Mouse (Mus musculus) heart, postnatal 0 days (tissue): Measurements from ENCODE around the gene Blcap. TPM values are rescaled to one million over a fixed set of nuclear protein-coding genes. Genes with fewer than 3 reads are reported as not detected.

Experiments
- ATAC-seq: fragments of 200-750 bp; cut with Nextera tagmentation; 2 replicates; pipeline ENCODE4 v1.8.0; 2017; ENCODE audit warnings: low read depth, moderate number of reproducible peaks, moderate library complexity; ENCODE audit not compliant: insufficient read depth
- DNase-seq: peaks from one replicate; pipeline ENCODE4 v3.0.0-alpha.2; 2016; ENCODE audit warnings: low spot score
- H3K27ac ChIP-seq: fragments of 300-500 bp; sonication (generic); 2 replicates; pipeline ENCODE4 v1.5.1; 2014; ENCODE audit warnings: low read depth, mild to moderate bottlenecking
- H3K27me3 ChIP-seq: fragments of 300-500 bp; sonication (generic); 2 replicates; pipeline ENCODE4 v1.6.1; 2014; ENCODE audit warnings: low read length, mixed read lengths; ENCODE audit not compliant: control insufficient read depth, insufficient read depth
- H3K36me3 ChIP-seq: fragments of 300-500 bp; sonication (generic); replicated peaks from 2 replicates; pipeline ENCODE4 v1.6.1; 2014; ENCODE audit warnings: low read length, mixed read lengths; ENCODE audit not compliant: control insufficient read depth, insufficient read depth
- H3K4me1 ChIP-seq: fragments of 300-500 bp; sonication (generic); 2 replicates; pipeline ENCODE4 v1.6.1; 2014; ENCODE audit warnings: antibody characterized with exemption; ENCODE audit not compliant: control insufficient read depth, insufficient read depth
- H3K4me2 ChIP-seq: fragments of 300-500 bp; sonication (generic); 2 replicates; pipeline ENCODE4 v1.6.1; 2014; ENCODE audit warnings: low read depth, mild to moderate bottlenecking, low read length, moderate library complexity
- H3K4me3 ChIP-seq: fragments of 300-500 bp; sonication (generic); 2 replicates; pipeline ENCODE4 v1.5.1; 2014; ENCODE audit warnings: low read depth, low read length
- H3K9ac ChIP-seq: fragments of 300-500 bp; sonication (generic); replicated peaks from 2 replicates; pipeline ENCODE4 v1.6.1; 2014; ENCODE audit warnings: low read depth, low read length, mixed read lengths
- H3K9me3 ChIP-seq: fragments of 300-500 bp; sonication (generic); replicated peaks from 2 replicates; pipeline ENCODE4 v1.6.1; 2016; ENCODE audit warnings: low read length; ENCODE audit not compliant: control insufficient read depth
- CTCF ChIP-seq: IDR thresholded peaks from 2 replicates; pipeline ENCODE4 v1.5.1; 2016; ENCODE audit warnings: antibody characterized with exemption, control low read depth, low read depth
- EP300 ChIP-seq: IDR thresholded peaks from 2 replicates; pipeline ENCODE4 v1.6.1; 2016; ENCODE audit warnings: antibody characterized with exemption, low read depth
- WGBS: fragments of 180-500 bp; shearing (Covaris S2); extraction: QIAGEN DNeasy Blood & Tissue Kit; methylation state at CpG from one replicate; pipeline ENCODE4 v1.1.7; 2014; 5-methylcytosine and 5-hydroxymethylcytosine counted together
- polyA plus RNA-seq: library from polyadenylated mRNA; unstranded; fragments of >200 nt; fragmentation: Nextera tagmentation; extraction: Ambion mirVana; gene quantifications from 2 replicates; pipeline ENCODE4 v1.2.1, GENCODE M21; 2015
- total RNA-seq: library from RNA; depleted of rRNA; stranded (reverse); fragments of >200 nt; gene quantifications from 2 replicates; pipeline ENCODE4 v1.2.3, GENCODE M21; 2014; ENCODE audit warnings: low replicate concordance; rRNA removed

Blcap gene
- total RNA-seq, result 33.1 and 35.5 TPM in 2 replicates
- 48.9 and 49.5 TPM in 2 replicates for polyA plus RNA-seq

DNA sequence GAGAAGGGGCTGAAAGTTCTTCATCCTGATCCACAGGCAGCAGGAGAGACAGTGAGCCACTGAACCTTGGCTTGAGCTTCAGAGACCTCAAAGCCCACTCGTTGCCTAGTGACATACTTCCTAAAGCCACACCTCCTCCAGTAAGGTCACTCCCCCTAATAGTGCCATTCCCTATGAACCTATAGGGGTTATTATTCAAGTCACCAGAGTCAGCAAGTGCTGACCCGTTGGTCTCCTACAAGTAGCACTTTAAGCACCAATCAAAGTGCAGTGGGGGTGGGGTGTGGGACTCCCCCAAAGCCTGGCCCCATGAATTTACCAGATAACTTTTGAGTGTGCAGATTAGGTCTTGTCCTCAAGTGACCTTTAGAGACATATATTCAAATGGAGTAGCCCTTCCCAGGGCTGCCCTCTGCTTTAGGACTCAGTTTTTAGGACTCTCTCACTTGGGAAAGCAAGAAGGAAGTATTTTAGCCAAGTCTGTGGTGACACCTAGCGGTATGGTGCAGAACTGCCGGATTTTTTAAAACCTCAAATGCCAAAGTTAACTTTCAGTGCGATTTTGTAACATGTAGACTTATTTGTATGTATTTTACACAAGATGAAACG, at the start of gene Blcap:
Gene Blcap, minus strand, starts transcription at position 51 of the 609 bp plus-strand sequence.
- ATAC-seq (no peak; the same call in 1 of the 2 replicates), DNase-seq (peak; percentile 73)
- H3K9me3 ChIP-seq, result no peaks in the 10 kb centered on the region
- H3K4me3 ChIP-seq, result no peak within 1 kb of the TSS
- H3K9ac ChIP-seq, result no peak within 1 kb of the TSS
- H3K36me3 ChIP-seq, result no peaks in the 10 kb centered on the region
- no peak within 1 kb of the TSS for H3K27ac ChIP-seq
- H3K4me1 ChIP-seq, result peaks cover 7% of the 10 kb centered on the region
- no peak within 1 kb of the TSS for H3K4me2 ChIP-seq
- TF ChIP-seq EP300 (no peak), CTCF (peak; percentile 82)
- WGBS, result 6% methylated on average over 6 of the region's 6 CpGs
- H3K27me3 ChIP-seq, result no peaks in the 10 kb centered on the region

DNA sequence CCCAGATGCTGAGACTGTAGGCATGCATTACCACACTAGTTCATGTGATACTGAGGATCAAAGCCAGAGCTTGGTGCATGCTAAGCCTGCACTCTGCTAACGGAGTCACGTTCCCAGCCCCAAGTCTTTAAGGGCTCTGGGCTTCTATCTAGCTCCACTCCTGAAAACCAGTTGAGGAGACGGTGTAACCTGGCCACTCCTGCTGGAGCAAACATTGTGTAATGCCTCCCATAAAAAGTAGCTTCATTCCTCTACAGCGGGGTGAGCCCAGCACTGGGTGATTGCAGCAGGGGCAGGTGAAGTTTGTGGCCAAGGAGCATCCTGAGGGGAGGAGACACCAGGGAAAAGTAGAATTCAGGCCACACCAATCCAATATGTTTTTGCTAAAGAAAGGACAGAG, 47.3 kb upstream of the Blcap start:
- H3K9me3 ChIP-seq, result no peaks in the 10 kb centered on the region
- H3K9ac ChIP-seq, result no peak overlapping the region
- DNase-seq (no peak), ATAC-seq (no peak)
- no peaks in the 10 kb centered on the region for H3K4me1 ChIP-seq
- TF ChIP-seq CTCF (no peak), EP300 (no peak)
- H3K4me3 ChIP-seq, result no peak overlapping the region
- no peaks in the 10 kb centered on the region for H3K36me3 ChIP-seq
- H3K27me3 ChIP-seq, result no peaks in the 10 kb centered on the region
- H3K27ac ChIP-seq, result no peak overlapping the region
- WGBS, result 80% methylated on average over 4 of the region's 4 CpGs
- no peak overlapping the region for H3K4me2 ChIP-seq

DNA sequence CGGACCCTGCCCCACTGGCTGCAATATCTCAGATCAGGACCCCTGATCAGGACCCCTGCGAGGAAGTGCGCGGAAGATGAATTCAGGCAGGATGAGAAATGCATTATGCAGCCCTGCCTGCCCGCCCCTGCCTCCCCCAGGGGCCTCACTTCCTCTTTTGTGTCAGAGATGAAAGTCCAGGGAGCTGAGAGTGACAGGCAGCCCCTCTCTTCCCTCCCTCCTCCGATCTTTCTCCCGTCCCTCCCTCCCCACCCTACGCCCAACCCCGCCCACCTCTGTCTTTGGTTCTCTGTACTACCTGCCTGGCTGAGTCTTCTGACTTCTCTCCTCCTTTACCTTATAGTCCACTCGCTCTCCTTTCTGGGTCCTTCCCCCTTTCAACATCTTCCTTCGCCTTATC, 42.9 kb upstream of the Blcap start:
- 10% methylated on average over 10 of the region's 11 CpGs for WGBS
- Histone ChIP-seq H3K4me2 (no peak overlapping the region), H3K27ac (no peak overlapping the region), H3K9me3 (no peaks in the 10 kb centered on the region), H3K27me3 (no peaks in the 10 kb centered on the region; the same call in 1 of the 2 replicates), H3K36me3 (no peaks in the 10 kb centered on the region), H3K4me1 (no peaks in the 10 kb centered on the region), H3K4me3 (no peak overlapping the region), H3K9ac (no peak overlapping the region)
- ATAC-seq (no peak), DNase-seq (no peak)
- TF ChIP-seq CTCF (no peak), EP300 (no peak)

DNA sequence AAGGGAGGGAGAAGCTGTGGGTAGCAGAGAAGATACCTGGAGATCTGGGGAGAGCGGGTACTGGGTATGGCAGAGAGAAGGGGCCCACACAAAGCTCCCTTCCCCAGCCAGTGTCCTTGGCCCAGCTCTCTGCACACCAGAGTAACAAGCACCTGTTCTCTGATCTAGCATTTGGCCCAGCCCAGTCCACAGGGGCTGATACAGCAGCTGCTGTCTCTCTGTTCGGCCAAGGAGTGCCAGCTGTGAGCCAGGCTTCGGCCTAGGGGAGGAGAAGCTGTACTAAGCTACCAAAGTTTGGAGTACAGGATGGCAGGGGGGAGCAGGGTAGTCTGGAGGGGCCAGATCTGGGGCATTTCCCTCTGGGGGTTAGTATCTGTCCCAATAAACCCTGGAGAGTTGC, 40.7 kb upstream of the Blcap start:
- Histone ChIP-seq H3K4me2 (no peak overlapping the region), H3K4me3 (no peak overlapping the region), H3K36me3 (no peaks in the 10 kb centered on the region), H3K9me3 (no peaks in the 10 kb centered on the region), H3K27me3 (no peaks in the 10 kb centered on the region; the same call in 1 of the 2 replicates), H3K27ac (no peak overlapping the region), H3K9ac (no peak overlapping the region), H3K4me1 (no peaks in the 10 kb centered on the region)
- no peak for TF ChIP-seq EP300
- no peak for TF ChIP-seq CTCF
- ATAC-seq, result no peak
- WGBS, result 73% methylated on average over 3 of the region's 3 CpGs
- no peak for DNase-seq

DNA sequence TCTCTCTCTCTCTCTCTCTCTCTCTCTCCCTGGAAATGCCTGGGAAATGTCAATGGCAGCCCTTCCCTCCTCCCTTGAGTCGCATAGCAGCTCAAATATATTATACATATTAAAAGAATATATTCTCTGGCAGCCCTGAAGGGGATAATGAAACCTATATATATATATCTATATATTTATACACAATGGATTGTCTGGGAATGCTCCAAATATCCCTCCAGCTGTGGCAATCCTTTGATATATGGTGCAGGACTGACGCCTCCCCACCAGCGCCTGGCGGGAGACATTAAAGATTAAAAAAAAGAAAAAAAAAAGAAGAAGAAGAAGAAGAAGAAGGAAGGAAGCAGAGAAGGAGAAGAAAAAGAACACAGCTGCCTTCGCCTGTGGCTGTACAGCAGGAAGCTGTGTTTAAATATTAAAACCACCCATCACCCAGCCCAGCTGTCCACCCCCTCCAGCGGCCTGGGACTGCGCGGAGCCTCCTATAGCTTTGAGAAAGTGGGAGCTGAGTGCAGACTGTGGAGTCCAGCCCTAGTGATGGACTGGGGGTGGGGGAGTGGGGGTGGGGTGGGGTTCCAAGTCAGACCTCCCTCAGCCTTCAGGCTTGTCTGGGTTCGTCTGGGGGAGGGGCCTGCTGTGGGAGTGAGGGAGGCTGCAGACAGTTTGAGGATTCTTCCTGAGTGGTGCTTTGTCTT, 36.6 kb upstream of the Blcap start:
- TF ChIP-seq CTCF (no peak), EP300 (no peak)
- Histone ChIP-seq H3K4me2 (no peak overlapping the region), H3K27me3 (no peaks in the 10 kb centered on the region; the same call in 1 of the 2 replicates), H3K9ac (no peak overlapping the region), H3K9me3 (no peaks in the 10 kb centered on the region), H3K27ac (no peak overlapping the region), H3K4me3 (no peak overlapping the region), H3K36me3 (no peaks in the 10 kb centered on the region), H3K4me1 (no peaks in the 10 kb centered on the region)
- WGBS, result 61% methylated on average over 9 of the region's 9 CpGs
- ATAC-seq, result peak; percentile 14; the same call in 1 of the 2 replicates
- DNase-seq, result no peak
